Mouse (Mus musculus) right cerebral cortex, postnatal 14 days (tissue): ENCODE measurements around the gene Haus3.

Experiments
- DNase-seq: peaks from one replicate; pipeline ENCODE4 v3.0.0; 2022

Haus3 gene

GRCm38 (mm10) chr5:34186391-34186790 lies 17.1 kb upstream of the Haus3 start:
- no peak for DNase-seq

GRCm38 (mm10) chr5:34185791-34186190 lies 16.5 kb upstream of the Haus3 start:
- no peak for DNase-seq

DNA sequence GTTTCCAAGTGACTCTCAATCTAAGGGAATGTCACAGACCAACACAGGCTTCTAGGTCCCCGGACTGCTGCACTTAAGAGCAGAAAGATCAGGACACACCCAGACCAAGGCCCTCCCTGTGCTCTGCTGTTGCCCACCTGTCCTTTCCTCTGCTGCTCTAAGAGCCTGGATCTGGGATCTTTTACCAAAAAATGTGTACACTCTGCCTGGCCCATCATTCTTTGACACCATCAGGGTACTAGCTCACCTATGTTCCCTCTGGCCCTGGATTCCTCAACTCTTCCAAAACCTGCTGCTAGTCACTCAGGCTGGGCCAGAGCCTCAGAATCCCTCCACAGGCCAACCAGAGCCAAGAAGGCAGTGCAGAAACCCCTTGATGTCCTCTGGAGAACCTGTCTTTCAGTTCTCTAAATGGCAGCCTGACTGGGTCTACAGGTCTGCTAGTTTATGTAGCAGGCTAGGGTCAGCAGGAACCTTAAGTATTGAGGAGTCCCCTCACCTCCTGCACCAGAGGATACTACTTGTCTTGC lies 15.8 kb upstream of the Haus3 start:
- DNase-seq = peak; percentile 3

- DNase-seq = no peak
Observed at GRCm38 (mm10) chr5:34183976-34184375, 14.6 kb upstream of the Haus3 start.

GRCm38 (mm10) chr5:34183156-34183880 lies 14.0 kb upstream of the Haus3 start:
- DNase-seq = no peak

DNA sequence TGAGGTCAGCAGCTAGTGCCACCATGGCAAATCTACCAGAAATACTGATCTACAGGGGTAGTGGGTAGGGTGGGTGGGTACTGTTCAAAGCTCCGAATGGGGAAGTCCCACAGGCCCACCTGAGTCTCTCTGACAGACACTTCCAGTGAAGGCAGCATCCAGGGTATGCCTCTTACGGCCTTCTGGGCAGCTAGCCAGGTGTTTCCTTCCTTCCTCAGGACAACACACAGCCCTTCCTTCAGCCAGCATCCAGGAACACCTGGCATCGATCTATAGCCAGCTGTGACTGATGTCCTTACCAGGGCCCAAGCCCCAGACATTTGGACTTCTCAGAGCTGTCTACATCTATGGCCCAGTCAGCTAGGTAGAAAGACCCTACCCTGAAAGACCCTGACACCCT lies 13.2 kb upstream of the Haus3 start:
- DNase-seq = no peak

DNA sequence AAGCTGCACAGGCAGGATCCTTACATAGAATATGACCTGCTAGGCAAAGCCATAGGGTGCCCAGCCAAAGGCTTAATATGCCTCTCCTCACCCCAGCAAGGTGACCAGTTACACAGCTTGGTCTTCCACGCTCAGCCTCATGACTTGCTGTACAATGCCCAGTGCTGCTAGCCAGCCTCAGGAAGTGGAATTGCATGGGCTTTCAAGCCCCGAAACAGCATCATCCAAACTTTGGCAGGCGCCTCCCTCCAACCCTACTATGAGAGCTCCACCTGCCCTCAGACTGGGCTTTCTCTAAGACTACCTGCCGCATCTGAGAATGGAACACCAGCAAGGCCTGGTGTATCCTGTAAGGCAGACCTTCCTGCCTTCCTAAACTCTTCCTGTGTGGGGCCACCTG lies 8.5 kb upstream of the Haus3 start:
- DNase-seq = no peak

- DNase-seq = no peak
Observed at GRCm38 (mm10) chr5:34177091-34177490, 7.8 kb upstream of the Haus3 start.

- DNase-seq = no peak
Observed at GRCm38 (mm10) chr5:34176691-34177090, 7.4 kb upstream of the Haus3 start.

GRCm38 (mm10) chr5:34175403-34175694 lies 6.0 kb upstream of the Haus3 start:
- no peak for DNase-seq

DNA sequence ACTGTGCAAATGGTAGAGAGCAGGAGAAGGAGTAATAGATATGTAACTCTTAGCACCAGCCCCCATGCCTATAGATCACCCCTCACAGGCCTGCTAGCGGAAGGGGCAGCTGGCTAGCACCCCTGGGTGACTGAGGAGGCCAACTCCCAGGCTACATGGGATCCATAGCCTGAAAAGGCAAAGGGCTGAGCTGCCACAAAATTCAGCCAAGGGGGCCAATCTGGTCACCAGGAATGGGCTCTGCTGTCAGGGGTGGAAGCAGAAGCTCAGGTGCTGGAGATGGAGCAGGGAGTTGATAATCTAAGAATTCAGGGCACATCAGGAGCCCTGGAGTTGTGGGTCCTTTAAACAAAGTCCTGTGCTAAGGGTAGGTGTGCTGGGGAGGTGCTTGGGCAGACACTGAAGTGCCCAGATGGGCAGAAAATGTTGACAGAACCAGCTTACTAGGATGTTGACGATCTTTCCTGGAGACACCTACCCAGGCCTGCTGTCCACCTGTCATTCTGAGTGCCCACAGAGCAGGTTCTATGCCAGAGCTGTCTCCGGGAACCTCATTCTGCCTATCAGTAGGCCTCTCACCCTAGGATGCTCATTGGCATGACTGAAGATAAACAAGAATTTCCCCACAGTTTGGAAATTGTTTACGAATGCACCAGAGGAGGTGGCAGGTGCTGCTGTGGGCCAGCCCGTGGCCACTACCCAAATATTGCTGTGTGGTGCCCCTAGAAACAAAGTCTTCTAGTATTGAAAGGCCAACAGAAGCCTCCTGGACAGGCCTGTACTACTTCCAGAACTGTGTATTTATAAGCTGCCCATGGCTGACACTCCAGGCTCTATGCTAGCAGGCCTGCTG lies 5.4 kb upstream of the Haus3 start:
- DNase-seq = no peak

DNA sequence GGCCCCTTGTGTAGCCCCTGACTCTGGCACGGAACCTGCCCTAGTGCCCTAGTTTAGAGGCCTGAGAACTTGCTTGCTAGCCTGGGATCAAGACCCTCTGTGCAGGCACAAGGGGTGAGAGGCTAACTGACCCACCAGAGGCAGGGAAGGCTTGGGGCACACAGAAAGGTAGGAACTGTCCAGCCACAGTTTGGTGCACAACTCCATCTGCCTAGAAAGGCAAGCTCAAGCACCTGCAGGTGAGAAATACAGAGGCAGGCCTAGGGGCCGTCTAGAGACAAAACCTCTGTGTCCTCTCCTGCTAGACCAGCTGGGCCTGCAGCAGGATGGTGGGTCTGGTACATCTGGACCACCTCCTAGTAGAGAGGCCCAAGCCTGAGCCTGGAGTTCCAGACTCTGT lies 4.7 kb upstream of the Haus3 start:
- DNase-seq = no peak

DNA sequence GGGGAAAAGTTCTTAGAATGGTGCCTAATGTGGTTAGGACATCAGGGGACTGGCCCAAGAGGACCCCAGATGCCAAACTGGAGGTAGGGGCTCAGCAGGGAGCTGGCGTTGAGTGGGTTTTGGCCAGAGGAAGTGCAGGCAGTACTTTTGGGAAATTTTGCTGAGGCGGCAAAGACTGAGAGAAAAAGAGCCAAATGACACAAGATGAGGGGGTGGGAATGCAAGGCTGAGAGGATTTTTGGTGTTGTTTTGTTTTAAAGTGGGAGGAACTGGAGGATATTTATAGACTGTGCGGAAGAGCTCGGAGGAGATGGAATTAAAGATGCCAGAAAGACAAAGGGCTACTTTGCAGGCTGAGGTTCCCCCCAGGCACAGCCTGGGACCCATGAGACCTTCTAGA lies 1.4 kb upstream of the Haus3 start:
- no peak for DNase-seq

DNA sequence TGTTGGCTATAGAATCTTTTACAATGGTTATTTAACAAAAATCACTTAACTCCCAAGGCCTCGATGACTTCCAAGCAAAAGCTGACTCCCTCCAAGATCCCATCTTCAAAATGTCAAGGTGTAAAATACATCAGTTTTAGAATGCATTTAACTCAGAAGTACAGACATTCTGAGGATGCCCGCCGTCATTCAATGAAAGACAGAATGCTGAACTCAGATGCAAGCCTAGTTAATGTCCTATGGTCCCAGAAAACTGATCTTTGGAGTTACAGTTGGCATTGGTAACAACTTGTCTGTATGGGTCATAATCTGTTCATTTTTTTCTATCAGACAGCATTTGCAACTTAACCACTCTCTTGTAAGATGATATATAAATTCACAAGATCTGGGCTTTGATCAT lies 627 bp upstream of the Haus3 start:
- no peak for DNase-seq

DNA sequence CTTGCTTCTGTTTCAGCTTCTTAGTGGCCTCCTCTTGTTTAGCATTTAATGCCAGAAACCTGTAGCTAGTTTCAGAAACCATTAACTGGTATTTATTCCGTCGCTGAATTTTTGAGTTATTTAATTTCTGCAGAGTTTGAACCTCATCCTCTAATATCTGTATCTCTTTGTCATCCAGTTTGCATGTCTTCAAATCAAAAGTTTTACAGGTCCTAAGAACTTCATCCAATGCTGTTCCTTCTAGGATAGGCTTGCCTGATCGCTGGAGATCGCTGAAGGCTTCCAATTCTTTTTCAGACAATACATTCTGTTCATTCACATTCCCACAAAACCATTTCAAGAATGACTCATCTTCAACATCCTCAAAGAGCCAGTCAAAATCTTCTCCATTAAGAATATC lies 1.5 kb downstream of the Haus3 start:
- DNase-seq = no peak

GRCm38 (mm10) chr5:34165793-34166192 lies 3.5 kb downstream of the Haus3 start:
- DNase-seq = no peak

DNA sequence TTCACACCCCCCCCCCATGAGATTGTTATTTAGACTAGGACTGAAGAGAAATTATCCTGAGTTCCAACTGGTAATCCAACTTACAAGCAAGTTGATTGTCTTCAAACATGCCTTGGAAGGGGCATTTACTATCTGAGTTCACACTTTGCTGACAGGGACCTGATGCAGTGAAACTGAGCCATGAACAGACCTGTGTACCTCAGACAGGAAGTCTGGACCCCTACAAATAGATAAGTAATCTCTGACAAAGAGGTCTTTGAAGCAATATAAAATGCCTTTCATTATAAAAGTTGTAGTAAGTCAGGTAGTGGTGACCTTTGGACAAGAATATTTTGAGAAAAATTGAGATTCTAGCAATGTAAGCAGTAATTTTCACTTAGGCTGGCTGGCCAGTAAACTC lies 20.9 kb downstream of the Haus3 start:
- no peak for DNase-seq

DNA sequence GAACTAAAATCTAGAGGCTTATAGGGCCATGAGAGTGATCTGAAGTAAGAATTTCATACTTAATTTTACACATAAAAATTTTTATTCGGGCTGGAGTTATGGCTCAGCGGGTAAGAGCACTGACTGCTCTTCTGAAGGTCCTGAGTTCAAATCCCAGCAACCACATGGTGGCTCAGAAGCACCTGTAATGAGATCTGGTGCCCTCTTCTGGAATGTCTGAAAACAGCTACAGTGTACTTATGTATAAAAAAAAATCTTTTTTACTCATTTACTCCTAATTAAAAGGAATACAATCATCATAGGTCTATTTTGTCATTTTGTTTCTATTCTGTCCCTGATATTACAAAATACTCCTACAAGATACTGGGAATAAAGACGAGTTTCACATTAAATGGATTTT lies 21.8 kb downstream of the Haus3 start:
- no peak for DNase-seq

GRCm38 (mm10) chr5:34139751-34140150 lies 29.6 kb downstream of the Haus3 start:
- peak; percentile 19 for DNase-seq

DNA sequence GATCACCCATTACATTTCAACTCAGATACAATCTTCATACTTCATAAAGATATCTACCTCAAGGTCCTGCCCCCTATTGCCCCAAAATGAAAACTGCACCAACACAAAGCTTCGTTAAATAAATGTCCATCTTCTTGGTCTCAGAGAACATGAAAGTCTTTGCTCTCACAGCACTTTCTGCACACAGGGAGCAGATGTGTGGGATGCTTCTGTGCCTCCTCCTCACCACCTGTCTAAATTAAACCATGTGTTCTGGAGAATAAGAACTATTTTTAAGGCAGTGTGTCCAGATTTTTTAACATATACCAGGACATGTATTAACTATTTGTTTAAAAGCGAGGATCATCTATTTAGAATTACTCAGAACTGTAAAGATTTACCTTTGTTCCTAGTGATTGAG lies 36.6 kb downstream of the Haus3 start:
- no peak for DNase-seq

- DNase-seq = no peak
Observed at GRCm38 (mm10) chr5:34124131-34124530, 45.2 kb downstream of the Haus3 start.

DNA sequence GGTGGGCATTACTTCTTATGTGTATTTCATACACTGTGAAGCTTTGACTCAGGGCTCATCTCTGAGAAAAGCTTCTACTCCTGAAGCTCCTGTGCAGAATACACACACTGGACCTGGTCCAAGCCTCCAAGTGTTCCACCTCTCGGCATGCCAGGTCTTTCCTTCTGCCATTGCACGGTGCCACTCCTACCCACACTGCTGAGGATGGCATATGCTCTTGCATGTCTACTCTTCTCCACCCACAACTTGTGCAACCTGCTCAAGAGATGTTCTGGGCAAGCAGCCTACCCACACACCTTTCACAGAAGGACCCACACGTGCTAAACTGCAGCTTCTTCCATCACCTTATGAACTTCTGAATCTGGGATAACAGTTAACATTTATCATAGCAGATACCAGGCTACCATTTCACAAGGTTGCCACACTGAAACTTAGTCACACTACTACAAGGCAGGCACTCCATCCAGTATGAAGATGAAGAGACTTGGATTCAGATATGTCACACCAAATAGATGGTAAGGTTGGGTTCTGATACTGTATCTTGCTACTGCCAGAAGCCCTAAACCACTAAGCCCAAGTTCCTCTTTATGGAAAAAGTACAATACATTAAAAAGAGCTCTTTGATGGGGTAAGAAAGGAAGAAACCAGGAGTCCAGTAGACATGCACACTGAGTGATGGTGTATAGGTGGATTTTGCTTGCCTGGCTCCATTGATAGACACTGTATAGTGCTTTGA lies 50.0 kb downstream of the Haus3 start:
- peak; percentile 7 for DNase-seq

- DNase-seq = no peak
Observed at GRCm38 (mm10) chr5:34105681-34106080, 63.6 kb downstream of the Haus3 start.
